Mouse (Mus musculus) midbrain, embryonic 13.5 days (tissue): ENCODE results near the gene Epop. TPM values are rescaled to one million over a fixed set of nuclear protein-coding genes. Genes with fewer than 3 reads are reported as not detected.
"Not testable (repeated sequence)": the region's sequence is repeated elsewhere in the genome, so short reads cannot be mapped to it uniquely, and the experiment has no call there.

Source experiments
- ATAC-seq: fragments of 200-750 bp; cut with Nextera tagmentation; 2 replicates; pipeline ENCODE4 v1.8.0; 2017; ENCODE audit warnings: mild to moderate bottlenecking, moderate TSS enrichment, moderate library complexity
- H3K27ac ChIP-seq: fragments of 300-500 bp; sonication (generic); 2 replicates; pipeline ENCODE4 v1.5.1; 2015; ENCODE audit warnings: inconsistent platforms, mild to moderate bottlenecking, moderate library complexity
- H3K27me3 ChIP-seq: fragments of 300-500 bp; sonication (generic); 2 replicates; pipeline ENCODE4 v1.6.1; 2015; ENCODE audit warnings: mild to moderate bottlenecking, inconsistent platforms
- H3K36me3 ChIP-seq: fragments of 300-500 bp; sonication (generic); 2 replicates; pipeline ENCODE4 v1.6.1; 2015; ENCODE audit warnings: mild to moderate bottlenecking, inconsistent platforms
- H3K4me1 ChIP-seq: fragments of 300-500 bp; sonication (generic); replicated peaks from 2 replicates; pipeline ENCODE4 v1.6.1; 2015; ENCODE audit warnings: inconsistent platforms
- H3K4me2 ChIP-seq: fragments of 300-500 bp; sonication (generic); replicated peaks from 2 replicates; pipeline ENCODE4 v1.6.1; 2015; ENCODE audit warnings: moderate library complexity, mild to moderate bottlenecking, inconsistent platforms
- H3K4me3 ChIP-seq: fragments of 300-500 bp; sonication (generic); replicated peaks from 2 replicates; pipeline ENCODE4 v1.5.1; 2015; ENCODE audit warnings: mild to moderate bottlenecking, inconsistent platforms
- H3K9ac ChIP-seq: fragments of 300-500 bp; sonication (generic); replicated peaks from 2 replicates; pipeline ENCODE4 v1.6.1; 2015; ENCODE audit warnings: mild to moderate bottlenecking, inconsistent platforms
- H3K9me3 ChIP-seq: fragments of 300-500 bp; sonication (generic); 2 replicates; pipeline ENCODE4 v1.6.1; 2016; ENCODE audit warnings: mild to moderate bottlenecking, inconsistent platforms
- WGBS: fragments of 180-500 bp; shearing (Covaris S2); methylation state at CpG from one replicate; pipeline ENCODE4 v1.1.7; 2015; 5-methylcytosine and 5-hydroxymethylcytosine counted together
- polyA plus RNA-seq: library from polyadenylated mRNA; unstranded; fragments of >200 nt; fragmentation: Nextera tagmentation; extraction: Ambion mirVana; gene quantifications from 2 replicates; pipeline ENCODE4 v1.2.1, GENCODE M21; 2015

The Epop gene
- polyA plus RNA-seq, 1 experiment from 2014 or later = 4.2 TPM

GRCm38 (mm10) chr11:97642746-97643145 lies 13.2 kb upstream of the Epop start:
- no peak overlapping the region for H3K27ac ChIP-seq
- no peaks in the 10 kb centered on the region for H3K36me3 ChIP-seq
- no peak overlapping the region for H3K4me3 ChIP-seq
- 55% methylated on average over 2 of the region's 2 CpGs for WGBS
- H3K9ac ChIP-seq = no peak overlapping the region
- no peaks in the 10 kb centered on the region for H3K27me3 ChIP-seq
- no peaks in the 10 kb centered on the region for H3K4me1 ChIP-seq
- ATAC-seq = no peak
- 0 out of 2 replicates have a peak, but pooled peaks cover 4% of the 10 kb centered on the region for H3K9me3 ChIP-seq
- H3K4me2 ChIP-seq = no peak overlapping the region

GRCm38 (mm10) chr11:97641668-97642067 lies 12.2 kb upstream of the Epop start:
- Histone ChIP-seq H3K27ac (no peak overlapping the region), H3K9me3 (0 out of 2 replicates have a peak, but pooled peaks cover 4% of the 10 kb centered on the region), H3K9ac (no peak overlapping the region), H3K4me2 (no peak overlapping the region), H3K4me3 (no peak overlapping the region), H3K27me3 (no peaks in the 10 kb centered on the region), H3K36me3 (no peaks in the 10 kb centered on the region), H3K4me1 (no peaks in the 10 kb centered on the region)
- 67% methylated on average over 8 of the region's 8 CpGs for WGBS
- ATAC-seq = no peak

GRCm38 (mm10) chr11:97635468-97636019 lies 6.0 kb upstream of the Epop start:
- Histone ChIP-seq H3K4me2 (no peak overlapping the region), H3K9ac (no peak overlapping the region), H3K27ac (no peak overlapping the region), H3K27me3 (peaks cover 16% of the 10 kb centered on the region), H3K4me3 (no peak overlapping the region), H3K9me3 (no peaks in the 10 kb centered on the region), H3K36me3 (no peaks in the 10 kb centered on the region), H3K4me1 (no peaks in the 10 kb centered on the region)
- no peak for ATAC-seq
- 71% methylated on average over 11 of the region's 11 CpGs for WGBS

GRCm38 (mm10) chr11:97632440-97632839 lies 2.9 kb upstream of the Epop start:
- H3K4me1 ChIP-seq = peaks cover 18% of the 10 kb centered on the region
- 84% methylated on average over 4 of the region's 4 CpGs for WGBS
- H3K9me3 ChIP-seq, H3K27ac ChIP-seq, ATAC-seq, H3K36me3 ChIP-seq, H3K9ac ChIP-seq, H3K4me2 ChIP-seq, H3K4me3 ChIP-seq: not testable (repeated sequence)
- H3K27me3 ChIP-seq = peaks cover 44% of the 10 kb centered on the region

GRCm38 (mm10) chr11:97631938-97632337 lies 2.4 kb upstream of the Epop start:
- Histone ChIP-seq H3K4me2 (no peak overlapping the region), H3K27me3 (peaks cover 49% of the 10 kb centered on the region), H3K9ac (no peak overlapping the region), H3K36me3 (no peaks in the 10 kb centered on the region), H3K4me1 (peaks cover 23% of the 10 kb centered on the region), H3K9me3 (no peaks in the 10 kb centered on the region), H3K4me3 (no peak overlapping the region), H3K27ac (no peak overlapping the region)
- 2% methylated on average over 12 of the region's 12 CpGs for WGBS
- ATAC-seq = 0 out of 2 replicates have a peak, but pooled peaks have one; percentile 40

- peaks cover 27% of the 10 kb centered on the region for H3K4me1 ChIP-seq
- H3K4me3 ChIP-seq = no peak overlapping the region
- no peak overlapping the region for H3K9ac ChIP-seq
- no peaks in the 10 kb centered on the region for H3K9me3 ChIP-seq
- no peaks in the 10 kb centered on the region for H3K36me3 ChIP-seq
- 14% methylated on average over 5 of the region's 5 CpGs for WGBS
- H3K4me2 ChIP-seq = no peak overlapping the region
- no peak overlapping the region for H3K27ac ChIP-seq
- peaks cover 53% of the 10 kb centered on the region for H3K27me3 ChIP-seq
- ATAC-seq = no peak
Measured at GRCm38 (mm10) chr11:97631500-97631899, 2.0 kb upstream of the Epop start.

GRCm38 (mm10) chr11:97631046-97631445 lies 1.5 kb upstream of the Epop start:
- H3K36me3 ChIP-seq = no peaks in the 10 kb centered on the region
- ATAC-seq = no peak
- WGBS = 23% methylated on average over 2 of the region's 2 CpGs
- peaks cover 31% of the 10 kb centered on the region for H3K4me1 ChIP-seq
- no peak overlapping the region for H3K27ac ChIP-seq
- no peaks in the 10 kb centered on the region for H3K9me3 ChIP-seq
- no peak overlapping the region for H3K9ac ChIP-seq
- H3K4me3 ChIP-seq = no peak overlapping the region
- no peak overlapping the region for H3K4me2 ChIP-seq
- H3K27me3 ChIP-seq = peaks cover 58% of the 10 kb centered on the region

GRCm38 (mm10) chr11:97628568-97629518 lies 659 bp downstream of the Epop start:
- Histone ChIP-seq H3K9ac (peak overlapping the region; percentile 78), H3K27me3 (peaks cover 78% of the 10 kb centered on the region), H3K4me1 (peaks cover 32% of the 10 kb centered on the region), H3K36me3 (no peaks in the 10 kb centered on the region), H3K27ac (no peak overlapping the region), H3K9me3 (no peaks in the 10 kb centered on the region), H3K4me3 (peak overlapping the region; percentile 67), H3K4me2 (peak overlapping the region; percentile 72)
- ATAC-seq = peak; percentile 64
- WGBS = under 1% methylated on average over 96 of the region's 106 CpGs

GRCm38 (mm10) chr11:97628303-97628567 lies 1.3 kb downstream of the Epop start:
- ATAC-seq = no peak
- H3K36me3 ChIP-seq = no peaks in the 10 kb centered on the region
- H3K27me3 ChIP-seq = peaks cover 84% of the 10 kb centered on the region
- H3K9me3 ChIP-seq = no peaks in the 10 kb centered on the region
- peaks cover 32% of the 10 kb centered on the region for H3K4me1 ChIP-seq
- H3K4me3 ChIP-seq = peak overlapping the region; percentile 67
- H3K9ac ChIP-seq = peak overlapping the region; percentile 78; the same call in 1 of the 2 replicates
- peak overlapping the region; percentile 72 for H3K4me2 ChIP-seq
- H3K27ac ChIP-seq = no peak overlapping the region
- WGBS = 0% methylated on average over 28 of the region's 28 CpGs

- H3K27me3 ChIP-seq = peaks cover 86% of the 10 kb centered on the region
- ATAC-seq = no peak
- peaks cover 32% of the 10 kb centered on the region for H3K4me1 ChIP-seq
- H3K36me3 ChIP-seq = no peaks in the 10 kb centered on the region
- peak overlapping the region; percentile 72 for H3K4me2 ChIP-seq
- no peaks in the 10 kb centered on the region for H3K9me3 ChIP-seq
- H3K27ac ChIP-seq = no peak overlapping the region
- H3K9ac ChIP-seq = peak overlapping the region; percentile 78
- H3K4me3 ChIP-seq = peak overlapping the region; percentile 67
- 1% methylated on average over 30 of the region's 30 CpGs for WGBS
Measured at GRCm38 (mm10) chr11:97627556-97628302, 1.8 kb downstream of the Epop start.

- H3K9me3 ChIP-seq = no peaks in the 10 kb centered on the region
- no peak for ATAC-seq
- H3K9ac ChIP-seq = no peak overlapping the region
- peak overlapping the region; percentile 72; the same call in 1 of the 2 replicates for H3K4me2 ChIP-seq
- peaks cover 83% of the 10 kb centered on the region for H3K27me3 ChIP-seq
- peaks cover 32% of the 10 kb centered on the region for H3K4me1 ChIP-seq
- H3K36me3 ChIP-seq = no peaks in the 10 kb centered on the region
- 8% methylated on average over 10 of the region's 10 CpGs for WGBS
- H3K27ac ChIP-seq = no peak overlapping the region
- 0 out of 2 replicates have a peak overlapping the region, but pooled peaks have one; percentile 67 for H3K4me3 ChIP-seq
Measured at GRCm38 (mm10) chr11:97626850-97627249, 2.7 kb downstream of the Epop start.

- no peaks in the 10 kb centered on the region for H3K36me3 ChIP-seq
- no peak for ATAC-seq
- H3K27ac ChIP-seq = no peak overlapping the region
- H3K4me2 ChIP-seq = no peak overlapping the region
- H3K9ac ChIP-seq = no peak overlapping the region
- H3K9me3 ChIP-seq = no peaks in the 10 kb centered on the region
- H3K4me3 ChIP-seq = no peak overlapping the region
- WGBS = 3% methylated on average over 13 of the region's 13 CpGs
- H3K4me1 ChIP-seq = peaks cover 32% of the 10 kb centered on the region
- peaks cover 79% of the 10 kb centered on the region for H3K27me3 ChIP-seq
Measured at GRCm38 (mm10) chr11:97626431-97626830, 3.1 kb downstream of the Epop start.
